8 mouse cellular contexts compared by ENCODE assay signal in the genomic region with DNA sequence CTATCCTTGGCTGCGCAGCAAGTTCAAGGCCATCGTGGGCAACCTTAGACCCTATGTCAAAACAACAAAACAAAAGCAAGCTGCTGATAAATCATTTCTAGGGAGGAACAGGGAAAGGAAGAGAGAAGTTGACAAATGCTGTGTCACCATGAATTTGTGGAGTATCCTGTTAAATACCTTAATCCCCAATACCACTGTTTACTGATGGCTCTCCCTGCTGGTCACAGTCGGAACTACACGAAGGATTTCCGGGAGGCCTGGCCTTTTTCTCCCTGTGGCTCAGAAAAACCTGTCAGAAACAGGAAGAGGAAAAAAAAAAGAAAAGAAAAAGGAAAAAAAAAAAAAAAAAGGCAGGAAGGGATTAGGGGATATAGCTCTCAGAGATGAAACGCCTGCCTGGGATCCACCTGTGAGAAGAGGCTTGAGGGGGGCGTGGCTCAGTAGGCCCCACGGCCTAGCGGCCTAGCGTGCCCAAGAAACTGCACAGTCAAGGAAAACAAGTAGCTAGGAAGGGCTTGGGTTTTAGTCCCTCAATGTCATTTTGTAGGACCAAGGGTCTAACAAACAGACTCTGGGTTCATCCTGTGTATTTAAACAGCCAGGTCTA. TPM values are rescaled to one million over a fixed set of nuclear protein-coding genes. Genes with fewer than 3 reads are reported as not detected.
DNase-seq lines count a peak whose midpoint lies in the region; ATAC-seq and TF ChIP-seq lines count a peak whose summit lies in the region.

No protein-coding gene starts in this region.

- peak; percentile 61; the same call in 1 of the 2 replicates for TF ChIP-seq CTCF in brain, embryonic 14.5 days (IDR thresholded peaks at IDR 0.05; ENCODE audit: borderline replicate concordance, extremely low read depth, insufficient read depth, insufficient read length)

- intact Hi-C loops in left cerebral cortex, postnatal 14 days (cut with DNase I), result loop anchor here (2.0 to 10.0 kb wide), 3 partner anchors 23 to 235 kb away; partner anchors contain the start of genes Sertad3 and Zfp607b

- 0 out of 2 replicates have a peak, but pooled peaks cover 6% of the 10 kb centered on the region for H3K4me1 ChIP-seq in kidney, embryonic 14.5 days (ENCODE audit: control insufficient read depth, insufficient read depth, low read length)
- H3K4me1 ChIP-seq in megakaryocyte, embryonic 14.5 days, result peaks cover 71% of the 10 kb centered on the region

- H3K9me3 ChIP-seq in kidney, embryonic 14.5 days (ENCODE audit: control insufficient read depth, low read length), result no peaks in the 10 kb centered on the region
- H3K9me3 ChIP-seq in megakaryocyte, embryonic 14.5 days, result peaks cover 4% of the 10 kb centered on the region; the same call in 1 of the 2 replicates

- peaks cover 13% of the 10 kb centered on the region for H3K27me3 ChIP-seq in kidney, embryonic 14.5 days (ENCODE audit: control insufficient read depth, insufficient read depth, low read length)
- H3K27me3 ChIP-seq in megakaryocyte, embryonic 14.5 days (replicated peaks), result peaks cover 28% of the 10 kb centered on the region

- peak; percentile 74 for DNase-seq in kidney, adult 18-20 months
- peak; percentile 33 for DNase-seq in brain, embryonic 14.5 days (ENCODE audit: low read depth)
- DNase-seq in frontal cortex, postnatal 14 days (ENCODE audit: low spot score in 2 of 2), result peak; percentile 49 to 53
- peak; percentile 44 for DNase-seq in hindlimb bud, embryonic 11.5 days (ENCODE audit: extremely low spot score, low read depth, low spot score)
- DNase-seq in left cerebral cortex, postnatal 14 days (ENCODE audit: low spot score in 2 of 2), result peak; percentile 61 to 69
- DNase-seq in testis, postnatal 10 days (ENCODE audit: low spot score), result peak; percentile 91

- TF ChIP-seq POLR2A in brain, embryonic 14.5 days (IDR thresholded peaks at IDR 0.05; ENCODE audit: borderline replicate concordance, extremely low read depth, insufficient read depth, insufficient read length, poor library complexity, severe bottlenecking), result no peak

- no peaks in the 10 kb centered on the region for H3K36me3 ChIP-seq in kidney, embryonic 14.5 days (ENCODE audit: control insufficient read depth, insufficient read depth, low read length)
- H3K36me3 ChIP-seq in megakaryocyte, embryonic 14.5 days (replicated peaks; ENCODE audit: low read length), result peaks cover 29% of the 10 kb centered on the region

- WGBS in kidney, embryonic 14.5 days, result 63% methylated on average over 10 of the region's 10 CpGs

- H3K27ac ChIP-seq in kidney, embryonic 14.5 days (ENCODE audit: low read depth, low read length), result no peak overlapping the region

- ATAC-seq in kidney, embryonic 14.5 days (ENCODE audit: low FRiP score, low TSS enrichment), result no peak

- no peak overlapping the region for H3K9ac ChIP-seq in kidney, embryonic 14.5 days (ENCODE audit: low read depth, low read length)

- no peak overlapping the region for H3K4me3 ChIP-seq in kidney, embryonic 14.5 days (ENCODE audit: low read length)
- H3K4me3 ChIP-seq in megakaryocyte, embryonic 14.5 days (replicated peaks), result peak overlapping the region; percentile 96

- H3K4me2 ChIP-seq in kidney, embryonic 14.5 days (replicated peaks; ENCODE audit: low read depth, low read length), result no peak overlapping the region

RNA-seq across cellular contexts. Expression of gene Blvrb, which starts 1.6 kb away (rescaled TPM):
- polyA plus RNA-seq in kidney, embryonic 14.5 days (2014; fragmentation: Nextera tagmentation; extraction: Ambion mirVana), result 40.6 and 41.2 TPM in 2 replicates
- 13.9 and 19.1 TPM in 2 replicates for polyA plus RNA-seq in brain, embryonic 14.5 days (2012; rRNA removed)
- total RNA-seq in left cerebral cortex, postnatal 14 days (2021), result 10 to 100 TPM; 11.7 to 13.0 TPM
- 330 and 332 TPM in 2 replicates for polyA plus RNA-seq in megakaryocyte, embryonic 14.5 days (2012; ENCODE audit: insufficient read depth, low replicate concordance)

RNA-seq across cellular contexts. Expression of gene Sptbn4, which starts 1.9 kb away (rescaled TPM):
- 0.39 and 0.54 TPM in 2 replicates for polyA plus RNA-seq in kidney, embryonic 14.5 days (2014; fragmentation: Nextera tagmentation; extraction: Ambion mirVana)
- 21.0 and 30.4 TPM in 2 replicates for polyA plus RNA-seq in brain, embryonic 14.5 days (2012; rRNA removed)
- total RNA-seq in left cerebral cortex, postnatal 14 days (2021), result 100 to 1,000 TPM; 128 to 132 TPM
- 0.27 and 0.45 TPM in 2 replicates for polyA plus RNA-seq in megakaryocyte, embryonic 14.5 days (2012; ENCODE audit: insufficient read depth, low replicate concordance)

RNA-seq across cellular contexts. Expression of gene Sertad3, which starts 24.2 kb away (rescaled TPM):
- 25.1 TPM in 2 replicates for polyA plus RNA-seq in kidney, embryonic 14.5 days (2014; fragmentation: Nextera tagmentation; extraction: Ambion mirVana)
- polyA plus RNA-seq in brain, embryonic 14.5 days (2012; rRNA removed), result 7.8 and 12.6 TPM in 2 replicates
- 1 to 10 TPM; 3.0 to 3.1 TPM for total RNA-seq in left cerebral cortex, postnatal 14 days (2021)
- 28.2 and 88.9 TPM in 2 replicates for polyA plus RNA-seq in megakaryocyte, embryonic 14.5 days (2012; ENCODE audit: insufficient read depth, low replicate concordance)

RNA-seq across cellular contexts. Expression of gene Sertad1, which starts 37.4 kb away (rescaled TPM):
- 35.6 and 43.1 TPM in 2 replicates for polyA plus RNA-seq in kidney, embryonic 14.5 days (2014; fragmentation: Nextera tagmentation; extraction: Ambion mirVana)
- polyA plus RNA-seq in brain, embryonic 14.5 days (2012; rRNA removed), result 4.7 and 5.7 TPM in 2 replicates
- 10 to 100 TPM in 1 of 2 experiments, 1 to 10 TPM in 1; 8.7 to 12.9 TPM for total RNA-seq in left cerebral cortex, postnatal 14 days (2021)
- polyA plus RNA-seq in megakaryocyte, embryonic 14.5 days (2012; ENCODE audit: insufficient read depth, low replicate concordance), result 159 and 273 TPM in 2 replicates

RNA-seq across cellular contexts. Expression of gene Prx, which starts 49.8 kb away (rescaled TPM):
- polyA plus RNA-seq in kidney, embryonic 14.5 days (2014; fragmentation: Nextera tagmentation; extraction: Ambion mirVana), result 1.2 and 1.6 TPM in 2 replicates
- 1.8 and 2.4 TPM in 2 replicates for polyA plus RNA-seq in brain, embryonic 14.5 days (2012; rRNA removed)
- under 1 TPM; 0.57 to 0.66 TPM for total RNA-seq in left cerebral cortex, postnatal 14 days (2021)
- polyA plus RNA-seq in megakaryocyte, embryonic 14.5 days (2012; ENCODE audit: insufficient read depth, low replicate concordance), result 1.7 and 1.8 TPM in 2 replicates

Comparison
In these comparisons a context has a peak if more than half of its experiments do, and no peak if none do; other contexts are left out.
1. DNase-seq: peak in every context shown above with its lines; median percentile 91 in testis, postnatal 10 days; 74 in kidney, adult 18-20 months; 65 in left cerebral cortex, postnatal 14 days; 51 in frontal cortex, postnatal 14 days; 44 in hindlimb bud, embryonic 11.5 days; 33 in brain, embryonic 14.5 days.
2. RNA of gene Sptbn4, which starts 1.9 kb away (polyA plus RNA-seq): 21.0 to 30.4 TPM in brain, embryonic 14.5 days; 0.39 to 0.54 TPM in kidney, embryonic 14.5 days and 0.27 to 0.45 TPM in megakaryocyte, embryonic 14.5 days; every median in the first group is over 10 times any median in the second.